ENCODE assay signal across 9 mouse cellular contexts in the genomic region with DNA sequence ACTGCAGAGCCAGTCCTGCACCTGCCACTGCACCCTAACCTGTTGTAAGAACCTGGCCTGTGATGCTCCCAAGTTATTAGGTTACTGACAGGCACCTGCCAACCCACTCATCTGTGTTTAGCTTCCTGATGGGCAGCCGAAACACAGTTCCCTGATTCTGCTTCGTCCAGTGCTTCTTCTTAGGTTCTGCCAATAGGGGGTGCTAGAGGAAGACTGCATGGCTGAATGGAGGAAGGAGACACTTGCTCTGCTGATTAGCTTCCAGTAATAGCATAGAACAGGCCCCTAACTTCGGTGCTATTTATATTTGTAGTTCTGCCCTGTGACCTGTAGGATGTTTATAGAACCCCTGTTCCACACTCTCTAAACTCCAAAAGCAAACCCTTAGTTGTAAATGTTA.
DNase-seq lines count a peak whose midpoint lies in the region; ATAC-seq and TF ChIP-seq lines count a peak whose summit lies in the region.
"Had no signal": no experiment of that assay in that cellular context is flagged by ENCODE, and none has a peak within 500 bp of the region (broad histone marks: within the 10 kb centered on the region; RNA-seq: fewer than 3 reads in every experiment).

No protein-coding gene starts in this region.

- intact Hi-C loops in left cerebral cortex, postnatal 14 days (cut with DNase I), result no loop called here

- H3K27ac ChIP-seq in intestine, postnatal 0 days (ENCODE audit: low read depth, low read length), result no peak overlapping the region
- H3K27ac ChIP-seq in intestine, embryonic 16.5 days (ENCODE audit: low read length), result no peak overlapping the region
- H3K27ac ChIP-seq in ES-Bruce4 (ENCODE audit: insufficient read depth, low read length), result no peak overlapping the region
- H3K27ac ChIP-seq: midbrain, embryonic 10.5 days had no signal

- 51% methylated on average over 3 of the region's 3 CpGs for WGBS in intestine, postnatal 0 days
- WGBS in intestine, embryonic 16.5 days, result 52% methylated on average over 3 of the region's 3 CpGs

- H3K4me2 ChIP-seq in intestine, postnatal 0 days (replicated peaks; ENCODE audit: low read depth), result no peak overlapping the region
- no peak overlapping the region for H3K4me2 ChIP-seq in intestine, embryonic 16.5 days (ENCODE audit: low read depth, low read length)

- H3K27me3 ChIP-seq in intestine, postnatal 0 days (replicated peaks; ENCODE audit: control insufficient read depth, insufficient read depth, low read length), result no peaks in the 10 kb centered on the region
- no peaks in the 10 kb centered on the region for H3K27me3 ChIP-seq in intestine, embryonic 16.5 days (replicated peaks; ENCODE audit: control insufficient read depth, insufficient read depth, low read length)
- no peaks in the 10 kb centered on the region for H3K27me3 ChIP-seq in ES-Bruce4 (ENCODE audit: control insufficient read depth, insufficient read depth, low read length, poor library complexity, severe bottlenecking)

- no peak overlapping the region for H3K9ac ChIP-seq in intestine, postnatal 0 days (ENCODE audit: low read depth, low read length)
- no peak overlapping the region for H3K9ac ChIP-seq in intestine, embryonic 16.5 days (ENCODE audit: low read depth, low read length)
- H3K9ac ChIP-seq in ES-Bruce4 (ENCODE audit: low read depth, poor library complexity, severe bottlenecking), result no peak overlapping the region

- TF ChIP-seq CTCF in intestine, postnatal 0 days (IDR thresholded peaks at IDR 0.05; ENCODE audit: low read depth), result peak; percentile 72
- peak; percentile 6 for TF ChIP-seq CTCF in ES-Bruce4 (IDR thresholded peaks at IDR 0.05; ENCODE audit: low read depth, low read length)

- H3K4me3 ChIP-seq in intestine, postnatal 0 days (ENCODE audit: low read depth, low read length), result no peak overlapping the region
- H3K4me3 ChIP-seq in intestine, embryonic 16.5 days (ENCODE audit: low read length), result no peak overlapping the region
- H3K4me3 ChIP-seq in ES-Bruce4 (ENCODE audit: low read depth, low read length), result no peak overlapping the region
- H3K4me3 ChIP-seq: midbrain, embryonic 10.5 days had no signal

- peak; percentile 6 for DNase-seq in cerebellum, adult 8-10 months
- no peak for DNase-seq in cerebellum, postnatal 36 days
- DNase-seq in embryo, embryonic 11 days, result peak; percentile 57
- DNase-seq in testis, postnatal 14 days (ENCODE audit: low spot score), result no peak
- DNase-seq in left cerebral cortex, postnatal 14 days (ENCODE audit: low spot score in 2 of 2), result no peak

- no peaks in the 10 kb centered on the region for H3K9me3 ChIP-seq in intestine, postnatal 0 days (ENCODE audit: control insufficient read depth)
- no peaks in the 10 kb centered on the region for H3K9me3 ChIP-seq in intestine, embryonic 16.5 days (ENCODE audit: control insufficient read depth, low read length)
- H3K9me3 ChIP-seq in ES-Bruce4 (replicated peaks; ENCODE audit: control insufficient read depth, insufficient read depth, low read length, poor library complexity, severe bottlenecking), result no peaks in the 10 kb centered on the region
- H3K9me3 ChIP-seq: midbrain, embryonic 10.5 days had no signal

- no peaks in the 10 kb centered on the region for H3K4me1 ChIP-seq in intestine, postnatal 0 days (replicated peaks; ENCODE audit: control insufficient read depth, insufficient read depth, low read length)
- H3K4me1 ChIP-seq in intestine, embryonic 16.5 days (ENCODE audit: control insufficient read depth, insufficient read depth, low read length), result no peaks in the 10 kb centered on the region
- no peaks in the 10 kb centered on the region for H3K4me1 ChIP-seq in ES-Bruce4 (ENCODE audit: control insufficient read depth, insufficient read depth, low read length)

- no peak for ATAC-seq in intestine, postnatal 0 days
- no peak for ATAC-seq in intestine, embryonic 16.5 days

- TF ChIP-seq EP300 in ES-Bruce4 (IDR thresholded peaks at IDR 0.05; ENCODE audit: insufficient read depth, low read depth, low read length), result no peak

- no peak for TF ChIP-seq POLR2A in ES-Bruce4 (IDR thresholded peaks at IDR 0.05; ENCODE audit: insufficient read depth, low read length)

- no peaks in the 10 kb centered on the region for H3K36me3 ChIP-seq in intestine, postnatal 0 days (ENCODE audit: control insufficient read depth, insufficient read depth)
- no peaks in the 10 kb centered on the region for H3K36me3 ChIP-seq in intestine, embryonic 16.5 days (ENCODE audit: control insufficient read depth, insufficient read depth, low read length)
- H3K36me3 ChIP-seq in ES-Bruce4 (ENCODE audit: control insufficient read depth, insufficient read depth, low read length, poor library complexity, severe bottlenecking), result no peaks in the 10 kb centered on the region
- H3K36me3 ChIP-seq: midbrain, embryonic 10.5 days had no signal

Comparison
In these comparisons a context has a peak if more than half of its experiments do, and no peak if none do; other contexts are left out.
1. DNase-seq: peak in cerebellum, adult 8-10 months (single experiment) and embryo, embryonic 11 days (single experiment); none in cerebellum, postnatal 36 days (0 of 2), testis, postnatal 14 days (single experiment) and left cerebral cortex, postnatal 14 days (0 of 2).